Mouse (Mus musculus) hindbrain, embryonic 10.5 days (tissue): ENCODE data around the gene Nmnat1. TPM values are rescaled to one million over a fixed set of nuclear protein-coding genes. Genes with fewer than 3 reads are reported as not detected.
"Not testable (repeated sequence)": the region's sequence is repeated elsewhere in the genome, so short reads cannot be mapped to it uniquely, and the experiment has no call there.

Experiments
- DNase-seq: peaks from one replicate; pipeline ENCODE4 v3.0.0-alpha.2; 2017; ENCODE audit warnings: low spot score
- H3K27ac ChIP-seq: fragments of 300-500 bp; sonication (generic); 2 replicates; pipeline ENCODE4 v1.5.1; 2016; ENCODE audit warnings: mild to moderate bottlenecking, moderate library complexity
- H3K27me3 ChIP-seq: fragments of 300-500 bp; sonication (generic); 2 replicates; pipeline ENCODE4 v1.6.1; 2016; ENCODE audit warnings: mild to moderate bottlenecking; ENCODE audit not compliant: poor library complexity, insufficient read depth, severe bottlenecking
- H3K36me3 ChIP-seq: fragments of 300-500 bp; sonication (generic); 2 replicates; pipeline ENCODE4 v1.6.1; 2016; ENCODE audit warnings: mild to moderate bottlenecking, moderate library complexity
- H3K4me1 ChIP-seq: fragments of 300-500 bp; sonication (generic); replicated peaks from 2 replicates; pipeline ENCODE4 v1.6.1; 2016; ENCODE audit warnings: mild to moderate bottlenecking
- H3K4me3 ChIP-seq: fragments of 300-500 bp; sonication (generic); 2 replicates; pipeline ENCODE4 v1.5.1; 2016; ENCODE audit warnings: mild to moderate bottlenecking, moderate library complexity
- H3K9me3 ChIP-seq: fragments of 300-500 bp; sonication (generic); 2 replicates; pipeline ENCODE4 v1.6.1; 2016; ENCODE audit warnings: mild to moderate bottlenecking, moderate library complexity
- WGBS: fragments of 180-500 bp; shearing (Covaris S2); methylation state at CpG from one replicate; pipeline ENCODE4 v1.1.7; 2016; 5-methylcytosine and 5-hydroxymethylcytosine counted together
- polyA plus RNA-seq: library from polyadenylated mRNA; unstranded; fragments of >200 nt; fragmentation: Nextera tagmentation; extraction: Ambion mirVana; gene quantifications from 2 replicates; pipeline ENCODE4 v1.2.1, GENCODE M21; 2016

The Nmnat1 gene
- polyA plus RNA-seq, 1 experiment from 2014 or later = 17.0 TPM

DNA sequence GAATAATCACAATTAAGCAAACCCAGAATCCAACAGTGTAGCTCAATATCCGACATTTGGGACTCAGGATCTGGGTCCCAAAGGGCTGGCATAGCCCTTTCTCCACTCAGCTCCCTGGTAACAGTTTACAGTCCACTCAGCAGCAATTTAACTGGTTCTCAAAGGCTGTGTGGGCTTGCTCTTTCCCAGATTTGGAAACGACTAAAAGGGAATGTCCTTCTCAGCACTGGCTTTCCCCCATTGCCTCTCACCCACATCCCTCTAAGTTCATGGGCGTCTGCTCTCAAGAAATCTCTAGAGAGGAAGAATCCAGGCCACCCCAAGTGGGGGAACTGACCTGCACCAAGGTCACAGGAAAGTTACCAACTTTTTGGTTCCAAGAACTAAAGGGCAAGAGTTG lies 436 bp downstream of the Nmnat1 start:
- peak overlapping the region; percentile 75 for H3K4me3 ChIP-seq
- peak overlapping the region; percentile 92 for H3K27ac ChIP-seq
- peaks cover 30% of the 10 kb centered on the region for H3K36me3 ChIP-seq
- no peak for DNase-seq
- 59% methylated on average over 3 of the region's 3 CpGs for WGBS
- no peaks in the 10 kb centered on the region for H3K27me3 ChIP-seq
- H3K9me3 ChIP-seq = no peaks in the 10 kb centered on the region
- H3K4me1 ChIP-seq = peaks cover 30% of the 10 kb centered on the region

- 88% methylated on average over 11 of the region's 11 CpGs for WGBS
- Histone ChIP-seq H3K4me1 (no peaks in the 10 kb centered on the region), H3K27me3 (no peaks in the 10 kb centered on the region), H3K4me3 (no peak within 1 kb of the TSS), H3K27ac (peak within 1 kb of the TSS; percentile 50; the same call in 1 of the 2 replicates), H3K36me3 (peaks cover 28% of the 10 kb centered on the region), H3K9me3 (peaks cover 5% of the 10 kb centered on the region; the same call in 1 of the 2 replicates)
- DNase-seq = no peak
These were observed 7.9 kb downstream of the Nmnat1 start, which contains the start of gene Tmem274 for GRCm38 (mm10) chr4:149477078-149477477. TSS of gene Tmem274 (plus strand) at chr4:149477378.

GRCm38 (mm10) chr4:149475096-149475495 lies 9.9 kb downstream of the Nmnat1 start:
- Histone ChIP-seq H3K4me1 (no peaks in the 10 kb centered on the region), H3K4me3 (no peak overlapping the region), H3K9me3 (peaks cover 5% of the 10 kb centered on the region; the same call in 1 of the 2 replicates), H3K27ac (no peak overlapping the region), H3K27me3 (no peaks in the 10 kb centered on the region), H3K36me3 (peaks cover 41% of the 10 kb centered on the region)
- 86% methylated on average over 7 of the region's 7 CpGs for WGBS
- no peak for DNase-seq

DNA sequence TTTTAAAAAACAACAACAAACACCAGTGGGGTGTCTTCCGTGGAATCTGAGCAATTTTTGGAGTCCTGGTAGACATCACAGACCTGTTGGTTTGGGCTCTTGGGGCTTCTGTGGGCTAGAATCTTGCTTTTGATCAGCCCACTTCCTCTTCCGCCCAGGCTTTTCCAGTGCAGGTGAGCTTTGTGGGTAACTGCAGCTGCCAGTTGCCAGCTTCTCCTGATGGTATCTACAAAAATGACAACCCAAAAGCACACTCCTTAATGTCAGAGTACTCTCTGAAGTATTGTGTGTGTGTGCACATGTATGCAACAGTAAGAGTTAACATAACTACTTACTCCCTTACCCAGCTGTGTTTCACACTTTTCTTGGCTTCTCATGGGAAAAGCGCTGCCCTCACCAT lies 15.4 kb downstream of the Nmnat1 start:
- Histone ChIP-seq H3K9me3 (peaks cover 5% of the 10 kb centered on the region; the same call in 1 of the 2 replicates), H3K27me3 (no peaks in the 10 kb centered on the region), H3K4me3 (no peak overlapping the region), H3K36me3 (peaks cover 63% of the 10 kb centered on the region), H3K4me1 (no peaks in the 10 kb centered on the region), H3K27ac (no peak overlapping the region)
- 97% methylated on average over 3 of the region's 3 CpGs for WGBS
- no peak for DNase-seq

GRCm38 (mm10) chr4:149463435-149463950 lies 21.5 kb downstream of the Nmnat1 start:
- no peak overlapping the region for H3K27ac ChIP-seq
- H3K4me3 ChIP-seq = no peak overlapping the region
- peaks cover 19% of the 10 kb centered on the region for H3K36me3 ChIP-seq
- no peaks in the 10 kb centered on the region for H3K9me3 ChIP-seq
- 77% methylated on average over 6 of the region's 6 CpGs for WGBS
- peaks cover 5% of the 10 kb centered on the region; the same call in 1 of the 2 replicates for H3K4me1 ChIP-seq
- no peaks in the 10 kb centered on the region for H3K27me3 ChIP-seq
- DNase-seq = no peak

GRCm38 (mm10) chr4:149462305-149462971 lies 22.6 kb downstream of the Nmnat1 start:
- no peak overlapping the region for H3K4me3 ChIP-seq
- H3K36me3 ChIP-seq = peaks cover 8% of the 10 kb centered on the region
- WGBS = 84% methylated on average over 6 of the region's 6 CpGs
- H3K27ac ChIP-seq = no peak overlapping the region
- H3K9me3 ChIP-seq = no peaks in the 10 kb centered on the region
- H3K27me3 ChIP-seq = no peaks in the 10 kb centered on the region
- peaks cover 5% of the 10 kb centered on the region; the same call in 1 of the 2 replicates for H3K4me1 ChIP-seq
- DNase-seq = no peak

- WGBS = 81% methylated on average over 7 of the region's 7 CpGs
- no peaks in the 10 kb centered on the region for H3K9me3 ChIP-seq
- H3K4me3 ChIP-seq = no peak overlapping the region
- no peak overlapping the region for H3K27ac ChIP-seq
- H3K4me1 ChIP-seq = peaks cover 5% of the 10 kb centered on the region; the same call in 1 of the 2 replicates
- DNase-seq = no peak
- H3K36me3 ChIP-seq = peaks cover 7% of the 10 kb centered on the region; the same call in 1 of the 2 replicates
- no peaks in the 10 kb centered on the region for H3K27me3 ChIP-seq
These were observed 23.3 kb downstream of the Nmnat1 start for GRCm38 (mm10) chr4:149461579-149462304.

DNA sequence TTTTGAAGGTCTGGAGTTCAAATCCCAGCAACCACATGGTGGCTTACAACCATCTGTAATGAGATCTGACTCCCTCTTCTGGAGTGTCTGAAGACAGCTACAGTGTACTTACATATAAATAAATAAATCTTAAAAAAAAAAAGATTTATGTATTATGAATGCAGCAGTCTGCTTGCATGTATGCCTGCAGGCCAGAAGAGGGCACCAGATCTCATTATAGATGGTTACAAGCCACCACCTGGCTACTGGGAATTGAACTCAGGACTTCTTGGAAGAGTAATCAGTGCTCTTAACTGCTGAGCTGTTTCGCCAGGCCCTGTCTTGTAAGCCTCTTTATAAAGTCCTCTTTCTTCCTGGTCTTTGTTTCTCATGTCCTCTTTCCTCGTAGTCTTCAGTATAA lies 24.5 kb downstream of the Nmnat1 start:
- WGBS = 91% methylated on average over 2 of the region's 2 CpGs
- H3K36me3 ChIP-seq, H3K4me3 ChIP-seq, H3K9me3 ChIP-seq, H3K27me3 ChIP-seq, DNase-seq, H3K4me1 ChIP-seq, H3K27ac ChIP-seq: not testable (repeated sequence)

- WGBS = 79% methylated on average over 1 of the region's 1 CpGs
- Histone ChIP-seq H3K9me3 (no peaks in the 10 kb centered on the region), H3K27me3 (no peaks in the 10 kb centered on the region), H3K27ac (no peak overlapping the region), H3K4me3 (no peak overlapping the region), H3K36me3 (no peaks in the 10 kb centered on the region), H3K4me1 (peaks cover 5% of the 10 kb centered on the region; the same call in 1 of the 2 replicates)
- DNase-seq = no peak
These were observed 25.6 kb downstream of the Nmnat1 start for GRCm38 (mm10) chr4:149459425-149459824.

DNA sequence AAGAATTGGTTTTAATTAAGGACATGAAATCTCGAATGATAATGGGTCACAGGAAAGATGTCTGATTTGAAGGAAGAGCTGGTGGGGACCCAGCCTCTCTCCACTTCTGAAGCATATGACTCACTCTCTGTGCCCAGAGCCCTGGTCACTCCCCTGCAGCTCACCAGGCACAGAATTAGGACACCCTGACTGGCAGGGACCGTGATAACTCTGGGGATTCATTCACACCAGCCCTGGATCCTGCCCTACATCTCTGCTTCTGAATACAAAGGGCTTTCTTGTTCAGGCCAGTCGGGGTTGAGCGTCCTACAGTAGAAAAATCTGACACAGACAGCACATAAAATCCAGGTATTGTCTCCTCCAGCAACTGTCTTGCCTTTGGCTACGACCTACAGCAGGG lies 26.5 kb downstream of the Nmnat1 start:
- Histone ChIP-seq H3K4me3 (no peak overlapping the region), H3K27me3 (no peaks in the 10 kb centered on the region), H3K27ac (no peak overlapping the region), H3K9me3 (no peaks in the 10 kb centered on the region), H3K36me3 (no peaks in the 10 kb centered on the region), H3K4me1 (peaks cover 4% of the 10 kb centered on the region; the same call in 1 of the 2 replicates)
- 65% methylated on average over 5 of the region's 5 CpGs for WGBS
- DNase-seq = no peak

DNA sequence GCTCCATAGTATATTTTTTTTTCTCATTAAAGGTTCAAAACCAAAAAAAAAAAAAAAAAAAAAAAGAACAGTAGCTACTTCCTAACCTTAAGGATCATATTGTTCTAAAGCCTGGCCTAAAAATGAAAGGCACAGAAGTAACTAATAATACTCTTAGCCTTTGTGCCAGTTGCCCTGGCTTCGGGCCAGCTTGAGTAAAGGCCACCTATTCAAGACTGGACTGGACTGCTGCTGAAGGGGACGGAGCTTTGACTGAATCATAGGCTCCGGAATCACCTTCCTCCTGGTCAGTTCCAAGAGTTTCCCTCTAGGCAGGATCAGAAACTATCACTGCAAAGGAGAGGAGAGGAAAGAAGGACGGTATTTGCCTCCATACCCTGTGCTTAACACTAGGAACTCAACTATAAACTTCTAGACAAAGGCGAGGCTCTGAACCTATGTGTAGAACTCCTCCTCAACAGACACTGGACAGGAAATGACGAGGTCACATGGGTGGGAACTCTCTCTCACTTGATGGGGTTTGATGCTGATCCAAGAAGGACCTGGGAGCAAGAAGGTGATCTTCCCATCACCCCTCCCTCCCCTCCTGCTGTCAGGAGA lies 27.1 kb downstream of the Nmnat1 start:
- Histone ChIP-seq H3K27me3 (no peaks in the 10 kb centered on the region), H3K36me3 (no peaks in the 10 kb centered on the region), H3K4me1 (peaks cover 3% of the 10 kb centered on the region; the same call in 1 of the 2 replicates), H3K27ac (no peak overlapping the region), H3K9me3 (no peaks in the 10 kb centered on the region), H3K4me3 (no peak overlapping the region)
- 87% methylated on average over 6 of the region's 6 CpGs for WGBS
- DNase-seq = no peak

DNA sequence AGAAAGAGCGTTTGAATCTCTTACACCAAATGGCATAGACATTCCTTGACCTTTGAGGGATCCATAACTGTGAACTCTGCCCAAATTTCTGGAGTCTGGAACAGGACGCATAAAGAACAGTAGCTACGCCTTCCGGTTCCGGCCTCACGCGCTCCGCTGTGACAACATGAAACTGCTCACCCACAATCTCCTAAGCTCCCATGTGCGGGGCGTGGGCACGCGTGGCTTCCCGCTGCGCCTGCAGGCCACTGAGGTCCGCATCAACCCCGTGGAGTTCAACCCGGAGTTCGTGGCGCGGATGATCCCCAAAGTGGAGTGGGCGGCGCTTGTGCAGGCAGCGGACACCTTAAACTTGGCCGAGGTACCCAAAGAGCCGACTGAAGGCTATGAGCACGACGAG lies 27.8 kb downstream of the Nmnat1 start:
- not testable (repeated sequence) for H3K27me3 ChIP-seq, H3K4me3 ChIP-seq, DNase-seq, H3K27ac ChIP-seq, H3K9me3 ChIP-seq, H3K36me3 ChIP-seq, H3K4me1 ChIP-seq
- 86% methylated on average over 27 of the region's 27 CpGs for WGBS

GRCm38 (mm10) chr4:149454879-149455278 lies 30.1 kb downstream of the Nmnat1 start, which contains the start of gene Rbp7:
TSS of gene Rbp7 (minus strand) at chr4:149454978.
- Histone ChIP-seq H3K4me3 (no peak within 1 kb of the TSS), H3K27me3 (no peaks in the 10 kb centered on the region), H3K9me3 (no peaks in the 10 kb centered on the region), H3K27ac (no peak within 1 kb of the TSS), H3K4me1 (no peaks in the 10 kb centered on the region), H3K36me3 (no peaks in the 10 kb centered on the region)
- no peak for DNase-seq
- 54% methylated on average over 8 of the region's 8 CpGs for WGBS
